Mouse (Mus musculus) hindlimb bud, embryonic 11.5 days (tissue): ENCODE results near the gene Tbc1d17.

Experiments used
- DNase-seq: peaks from one replicate; pipeline ENCODE4 v3.0.0-alpha.2; 2012; ENCODE audit warnings: low read depth, low spot score; ENCODE audit errors: extremely low spot score

Tbc1d17 gene

GRCm38 (mm10) chr7:44810819-44811557 lies 37.9 kb downstream of the Tbc1d17 start:
- no peak for DNase-seq

- DNase-seq: no peak
Measured at GRCm38 (mm10) chr7:44810365-44810764, 38.5 kb downstream of the Tbc1d17 start.

GRCm38 (mm10) chr7:44809466-44809865 lies 39.4 kb downstream of the Tbc1d17 start:
- no peak for DNase-seq

GRCm38 (mm10) chr7:44808927-44809326 lies 40.0 kb downstream of the Tbc1d17 start:
- no peak for DNase-seq

DNA sequence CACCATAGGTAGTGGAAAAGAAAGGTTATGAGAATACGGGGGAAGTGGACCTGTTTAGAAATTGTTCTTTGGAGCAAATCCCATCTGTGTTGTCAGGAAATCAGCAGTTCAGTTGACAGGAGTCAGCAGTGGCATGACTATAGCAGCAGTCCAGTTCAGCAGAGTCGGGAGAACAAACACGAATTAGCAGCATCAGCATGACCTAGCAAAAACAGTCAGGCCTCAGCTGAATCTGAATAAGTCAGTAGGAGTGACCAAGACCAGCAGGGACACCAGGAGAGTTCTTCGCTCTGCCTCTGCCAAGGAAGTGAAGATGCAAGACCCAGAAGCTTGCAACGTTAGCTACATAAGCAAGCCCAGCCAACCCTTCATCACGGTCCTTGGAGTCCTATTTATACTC lies 56.1 kb downstream of the Tbc1d17 start:
- DNase-seq: no peak

- DNase-seq: no peak
Measured at GRCm38 (mm10) chr7:44790066-44790465, 58.8 kb downstream of the Tbc1d17 start.

DNA sequence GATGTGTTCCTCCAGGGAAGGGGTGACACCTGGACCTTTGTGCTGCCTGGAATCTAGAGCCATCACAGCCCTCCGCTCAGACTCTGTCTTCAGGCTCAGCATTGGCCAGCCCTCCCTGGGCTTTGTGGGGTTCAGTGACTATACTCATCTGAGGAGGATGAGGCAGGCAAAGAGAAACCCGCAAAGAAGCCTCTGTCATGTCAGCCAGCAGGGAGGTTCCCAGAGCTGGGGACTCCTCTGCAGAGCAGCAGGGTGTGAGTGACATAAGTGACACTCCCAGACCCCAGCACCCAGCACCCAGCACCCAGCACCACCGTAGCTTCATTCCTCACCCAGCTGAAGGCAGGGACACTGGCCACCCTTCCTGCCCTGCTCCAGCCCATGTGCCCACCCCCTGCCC lies 59.3 kb downstream of the Tbc1d17 start:
- no peak for DNase-seq
